Mouse (Mus musculus) ES-Bruce4 (cell line): ENCODE measurements around the gene Gpm6a.

ENCODE experiments used
- CTCF ChIP-seq: IDR thresholded peaks from one replicate; pipeline ENCODE4 v1.8.1; 2011; ENCODE audit warnings: low read depth, low read length
- EP300 ChIP-seq: IDR thresholded peaks from 2 replicates; pipeline ENCODE4 v1.6.1; 2011; ENCODE audit warnings: low read depth, low read length; ENCODE audit not compliant: insufficient read depth
- POLR2A ChIP-seq: IDR thresholded peaks from one replicate; pipeline ENCODE4 v1.8.1; 2011; ENCODE audit warnings: low read length; ENCODE audit not compliant: insufficient read depth

GRCm38 (mm10) chr8:54975506-54975905, 20.9 kb downstream of the Gpm6a start:
- no peak for TF ChIP-seq CTCF
- no peak for TF ChIP-seq POLR2A
- no peak for TF ChIP-seq EP300
